Mouse (Mus musculus) intestine, embryonic 14.5 days (tissue): Measurements from ENCODE around the gene Ptchd1. TPM values are rescaled to one million over a fixed set of nuclear protein-coding genes. Genes with fewer than 3 reads are reported as not detected.

Experiments
- ATAC-seq: fragments of 200-750 bp; cut with Nextera tagmentation; replicated peaks from 2 replicates; pipeline ENCODE4 v1.8.0; 2017; ENCODE audit warnings: low read depth, moderate number of reproducible peaks, moderate TSS enrichment, moderate library complexity; ENCODE audit not compliant: low FRiP score, low TSS enrichment
- DNase-seq: peaks from one replicate; pipeline ENCODE4 v3.0.0-alpha.2; 2018; ENCODE audit warnings: low spot score
- H3K27ac ChIP-seq: fragments of 300-500 bp; sonication (generic); 2 replicates; pipeline ENCODE4 v1.5.1; 2014; ENCODE audit warnings: low read depth, mild to moderate bottlenecking, control low read depth
- H3K27me3 ChIP-seq: fragments of 300-500 bp; sonication (generic); replicated peaks from 2 replicates; pipeline ENCODE4 v1.6.1; 2014; ENCODE audit warnings: low read length, control low read depth; ENCODE audit not compliant: control insufficient read depth, insufficient read depth
- H3K36me3 ChIP-seq: fragments of 300-500 bp; sonication (generic); 2 replicates; pipeline ENCODE4 v1.6.1; 2014; ENCODE audit warnings: low read length, control low read depth; ENCODE audit not compliant: control insufficient read depth, insufficient read depth
- H3K4me1 ChIP-seq: fragments of 300-500 bp; sonication (generic); replicated peaks from 2 replicates; pipeline ENCODE4 v1.6.1; 2014; ENCODE audit warnings: low read length, control low read depth, mixed read lengths; ENCODE audit not compliant: control insufficient read depth, insufficient read depth
- H3K4me2 ChIP-seq: fragments of 300-500 bp; sonication (generic); 2 replicates; pipeline ENCODE4 v1.6.1; 2014; ENCODE audit warnings: low read length
- H3K4me3 ChIP-seq: fragments of 300-500 bp; sonication (generic); 2 replicates; pipeline ENCODE4 v1.5.1; 2014; ENCODE audit warnings: low read depth, low read length, control low read depth, mixed read lengths
- H3K9ac ChIP-seq: fragments of 300-500 bp; sonication (generic); 2 replicates; pipeline ENCODE4 v1.6.1; 2014; ENCODE audit warnings: mild to moderate bottlenecking, low read length
- H3K9me3 ChIP-seq: fragments of 300-500 bp; sonication (generic); 2 replicates; pipeline ENCODE4 v1.6.1; 2016; ENCODE audit warnings: low read length, control low read depth; ENCODE audit not compliant: control insufficient read depth
- WGBS: fragments of 180-500 bp; shearing (Covaris S2); extraction: QIAGEN DNeasy Blood & Tissue Kit; methylation state at CpG from one replicate; pipeline ENCODE4 v1.1.7; 2014; 5-methylcytosine and 5-hydroxymethylcytosine counted together
- polyA plus RNA-seq: library from polyadenylated mRNA; unstranded; fragments of >200 nt; fragmentation: Nextera tagmentation; extraction: Ambion mirVana; gene quantifications from 2 replicates; pipeline ENCODE4 v1.2.1, GENCODE M21; 2014

Gene Ptchd1
- polyA plus RNA-seq, 1 experiment from 2014 or later, result 1.1 TPM

DNA sequence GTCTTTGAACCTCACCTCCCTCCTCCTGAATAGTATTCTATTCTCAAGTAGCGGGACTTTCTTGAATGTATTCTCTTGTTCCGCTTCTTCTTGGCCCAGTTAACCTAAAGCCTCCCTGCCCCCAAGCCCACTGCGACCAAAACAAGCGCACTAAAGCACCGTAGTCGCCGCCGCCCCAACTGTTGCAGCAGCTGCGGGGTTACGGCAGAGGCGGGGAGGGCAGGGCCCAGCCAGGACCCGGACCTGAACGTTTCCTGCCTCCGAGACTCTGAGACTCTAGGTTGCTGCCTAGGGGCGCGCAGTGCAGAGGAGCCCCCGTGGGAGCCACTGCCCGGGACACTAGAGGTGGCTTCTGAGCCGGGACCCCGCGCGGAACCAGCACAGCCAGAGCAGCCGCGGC, 1.1 kb downstream of the Ptchd1 start:
- no peaks in the 10 kb centered on the region for H3K36me3 ChIP-seq
- peak; percentile 54 for DNase-seq
- H3K9ac ChIP-seq, result no peak overlapping the region
- 15% methylated on average over 24 of the region's 24 CpGs for WGBS
- H3K27ac ChIP-seq, result no peak overlapping the region
- no peaks in the 10 kb centered on the region for H3K4me1 ChIP-seq
- peaks cover 34% of the 10 kb centered on the region for H3K27me3 ChIP-seq
- H3K4me3 ChIP-seq, result peak overlapping the region; percentile 38
- no peaks in the 10 kb centered on the region for H3K9me3 ChIP-seq
- peak overlapping the region; percentile 74 for H3K4me2 ChIP-seq
- ATAC-seq, result no peak

DNA sequence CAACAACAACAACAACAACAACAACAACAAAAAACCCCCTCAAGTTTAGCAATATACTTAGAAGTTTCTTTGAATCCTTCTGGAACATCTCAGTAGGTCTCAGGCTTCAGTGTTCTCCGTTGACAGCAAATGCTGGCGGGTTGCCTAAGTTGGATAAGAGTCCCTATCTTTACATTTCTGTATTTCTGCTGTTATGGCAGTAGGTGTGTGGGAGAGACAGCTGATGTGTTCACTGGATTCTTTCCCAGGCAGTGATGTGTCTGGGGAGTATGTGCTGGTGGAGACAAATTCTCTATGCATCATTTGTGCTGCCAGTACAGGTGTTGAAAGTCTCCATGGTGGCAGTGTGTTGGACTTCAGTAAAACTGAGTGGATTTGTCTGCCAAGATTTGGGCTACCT, 22.4 kb downstream of the Ptchd1 start:
- Histone ChIP-seq H3K9ac (no peak overlapping the region), H3K4me2 (no peak overlapping the region), H3K36me3 (no peaks in the 10 kb centered on the region), H3K27me3 (no peaks in the 10 kb centered on the region), H3K9me3 (no peaks in the 10 kb centered on the region), H3K4me3 (no peak overlapping the region), H3K4me1 (no peaks in the 10 kb centered on the region), H3K27ac (no peak overlapping the region)
- ATAC-seq, result no peak
- no peak for DNase-seq
- WGBS, result 66% methylated on average over 2 of the region's 2 CpGs

DNA sequence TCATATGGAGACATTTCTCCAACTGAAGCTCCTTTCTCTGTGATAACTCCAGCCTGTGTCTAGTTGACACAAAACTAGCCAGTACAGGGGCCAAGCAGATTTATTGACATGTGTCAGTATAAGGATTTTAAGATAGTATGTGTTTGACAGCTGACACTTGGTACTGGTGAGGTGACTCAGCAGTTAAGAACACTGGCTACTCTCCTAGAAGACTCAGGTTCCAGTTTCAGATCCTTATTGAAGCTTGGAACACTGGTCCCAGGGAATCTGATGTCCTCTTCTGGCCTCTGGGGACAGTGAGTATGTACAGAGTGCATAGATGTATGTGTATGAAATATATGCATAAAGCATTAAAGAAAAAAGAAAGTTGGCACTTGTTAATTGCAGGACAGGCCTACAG, 27.2 kb downstream of the Ptchd1 start:
- Histone ChIP-seq H3K4me1 (no peaks in the 10 kb centered on the region), H3K27ac (no peak overlapping the region), H3K36me3 (no peaks in the 10 kb centered on the region), H3K4me3 (no peak overlapping the region), H3K4me2 (no peak overlapping the region), H3K9me3 (no peaks in the 10 kb centered on the region), H3K9ac (no peak overlapping the region), H3K27me3 (no peaks in the 10 kb centered on the region)
- DNase-seq, result no peak
- ATAC-seq, result no peak

DNA sequence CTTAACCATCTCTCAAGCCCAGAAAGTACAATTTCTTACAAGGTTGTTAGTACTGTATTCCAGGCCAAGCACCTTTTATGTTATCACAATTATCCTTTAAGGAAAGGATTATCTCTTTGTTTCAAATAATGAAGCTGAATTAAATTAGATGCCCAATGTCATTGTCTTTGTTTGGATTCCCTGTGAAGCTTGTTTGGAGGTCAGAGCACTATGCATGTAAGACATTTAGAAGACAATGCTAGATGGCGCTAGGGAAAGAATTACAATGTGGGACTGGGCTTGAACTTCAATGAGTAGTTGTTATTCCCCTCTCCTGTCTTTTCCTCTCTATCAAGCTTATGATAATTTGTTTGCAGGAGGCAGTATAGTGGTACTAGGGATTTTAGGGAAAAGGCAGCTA, 28.9 kb downstream of the Ptchd1 start:
- ATAC-seq, result no peak
- H3K27me3 ChIP-seq, result no peaks in the 10 kb centered on the region
- no peaks in the 10 kb centered on the region for H3K4me1 ChIP-seq
- no peak for DNase-seq
- H3K9me3 ChIP-seq, result no peaks in the 10 kb centered on the region
- H3K36me3 ChIP-seq, result no peaks in the 10 kb centered on the region
- no peak overlapping the region for H3K9ac ChIP-seq
- 50% methylated on average over 1 of the region's 1 CpGs for WGBS
- no peak overlapping the region for H3K27ac ChIP-seq
- H3K4me3 ChIP-seq, result no peak overlapping the region
- no peak overlapping the region for H3K4me2 ChIP-seq

DNA sequence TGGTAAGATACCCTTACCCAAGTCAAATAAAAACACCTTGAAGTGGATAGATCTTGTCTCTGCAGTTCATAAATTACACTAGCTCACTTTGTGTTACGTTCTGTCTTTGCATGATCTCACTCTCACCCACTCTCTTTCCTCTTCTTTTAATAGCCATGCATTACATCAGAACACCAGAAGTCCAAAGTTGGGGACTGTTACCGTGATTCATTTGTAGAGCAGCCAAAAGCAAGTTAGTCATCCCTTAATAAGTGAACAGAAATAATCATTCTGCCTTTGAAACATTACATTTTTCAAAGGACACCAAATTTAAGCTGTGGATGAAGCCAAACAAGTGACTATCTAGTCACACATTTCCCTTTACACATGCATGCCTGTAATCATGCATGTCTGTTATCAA, 31.1 kb downstream of the Ptchd1 start:
- no peaks in the 10 kb centered on the region for H3K36me3 ChIP-seq
- H3K27me3 ChIP-seq, result no peaks in the 10 kb centered on the region
- no peaks in the 10 kb centered on the region for H3K4me1 ChIP-seq
- H3K4me2 ChIP-seq, result no peak overlapping the region
- H3K4me3 ChIP-seq, result no peak overlapping the region
- WGBS, result 65% methylated on average over 2 of the region's 2 CpGs
- ATAC-seq (no peak), DNase-seq (no peak)
- H3K27ac ChIP-seq, result no peak overlapping the region
- H3K9ac ChIP-seq, result no peak overlapping the region
- no peaks in the 10 kb centered on the region for H3K9me3 ChIP-seq

DNA sequence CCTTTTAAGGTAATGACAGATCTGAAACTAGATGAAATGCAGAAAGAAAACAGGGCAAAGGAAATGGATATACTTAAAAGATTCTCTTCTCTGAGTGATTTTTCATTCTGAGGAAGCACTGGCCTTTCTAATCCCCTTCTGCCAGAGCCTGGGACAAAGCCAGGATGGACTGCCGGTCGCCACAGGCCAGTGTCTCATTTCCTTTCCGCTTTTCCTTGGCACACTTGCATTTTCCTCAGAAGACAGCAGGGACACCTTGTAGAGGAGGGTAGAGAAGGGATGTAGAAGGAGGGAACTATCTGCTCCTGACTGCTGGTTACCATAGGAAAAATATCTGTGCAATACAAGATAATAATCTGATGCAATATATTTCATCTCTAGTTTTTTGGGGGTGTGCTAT, 32.1 kb downstream of the Ptchd1 start:
- Histone ChIP-seq H3K4me3 (no peak overlapping the region), H3K27ac (no peak overlapping the region), H3K9me3 (no peaks in the 10 kb centered on the region), H3K4me2 (no peak overlapping the region), H3K9ac (no peak overlapping the region), H3K36me3 (no peaks in the 10 kb centered on the region), H3K4me1 (no peaks in the 10 kb centered on the region), H3K27me3 (no peaks in the 10 kb centered on the region)
- DNase-seq, result no peak
- ATAC-seq, result no peak
- 66% methylated on average over 3 of the region's 3 CpGs for WGBS

DNA sequence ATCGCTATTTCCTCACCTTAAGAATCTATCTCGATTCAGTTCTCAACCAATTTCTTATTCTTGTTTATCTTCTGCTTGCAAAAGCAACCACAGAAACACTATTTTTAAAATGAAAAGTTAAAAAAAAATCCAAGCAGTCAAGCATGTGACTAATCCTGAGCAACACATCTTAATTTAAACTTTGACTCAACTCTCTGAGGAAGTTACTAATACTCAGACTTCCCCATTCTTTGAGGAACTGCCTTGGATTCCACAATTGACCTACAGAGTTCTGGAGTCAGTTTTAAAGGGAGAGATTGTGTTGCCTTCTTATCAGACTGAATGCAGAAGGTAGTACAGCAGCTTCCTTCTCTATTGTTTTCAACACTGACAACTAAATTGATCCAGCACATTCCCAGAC, 39.0 kb downstream of the Ptchd1 start:
- H3K27ac ChIP-seq, result no peak overlapping the region
- no peaks in the 10 kb centered on the region for H3K9me3 ChIP-seq
- no peak overlapping the region for H3K4me2 ChIP-seq
- no peak overlapping the region for H3K9ac ChIP-seq
- 71% methylated on average over 2 of the region's 2 CpGs for WGBS
- H3K27me3 ChIP-seq, result no peaks in the 10 kb centered on the region
- no peak overlapping the region for H3K4me3 ChIP-seq
- H3K36me3 ChIP-seq, result no peaks in the 10 kb centered on the region
- H3K4me1 ChIP-seq, result no peaks in the 10 kb centered on the region
- DNase-seq (no peak), ATAC-seq (no peak)

DNA sequence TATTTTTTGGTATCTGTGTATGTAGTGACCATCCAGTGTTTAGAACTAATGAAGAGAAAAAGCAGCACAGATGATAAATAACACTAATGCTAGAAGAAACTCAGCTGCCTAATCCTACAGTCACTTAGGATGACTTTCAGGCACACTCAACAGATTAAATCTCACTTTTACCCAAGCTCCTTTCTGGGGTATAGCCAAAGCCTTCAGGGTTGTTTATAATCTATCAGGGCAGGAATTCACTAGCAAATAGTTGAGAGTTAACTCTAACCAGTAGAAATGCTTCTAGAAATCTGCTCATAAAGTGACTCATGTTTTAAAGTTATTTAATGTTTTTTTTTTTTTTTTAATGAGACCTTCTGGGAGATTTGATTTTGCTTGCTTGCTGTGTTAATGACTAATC, 43.8 kb downstream of the Ptchd1 start:
- Histone ChIP-seq H3K27me3 (no peaks in the 10 kb centered on the region), H3K36me3 (no peaks in the 10 kb centered on the region), H3K27ac (no peak overlapping the region), H3K9me3 (no peaks in the 10 kb centered on the region), H3K9ac (no peak overlapping the region), H3K4me3 (no peak overlapping the region), H3K4me2 (no peak overlapping the region), H3K4me1 (no peaks in the 10 kb centered on the region)
- no peak for ATAC-seq
- no peak for DNase-seq

DNA sequence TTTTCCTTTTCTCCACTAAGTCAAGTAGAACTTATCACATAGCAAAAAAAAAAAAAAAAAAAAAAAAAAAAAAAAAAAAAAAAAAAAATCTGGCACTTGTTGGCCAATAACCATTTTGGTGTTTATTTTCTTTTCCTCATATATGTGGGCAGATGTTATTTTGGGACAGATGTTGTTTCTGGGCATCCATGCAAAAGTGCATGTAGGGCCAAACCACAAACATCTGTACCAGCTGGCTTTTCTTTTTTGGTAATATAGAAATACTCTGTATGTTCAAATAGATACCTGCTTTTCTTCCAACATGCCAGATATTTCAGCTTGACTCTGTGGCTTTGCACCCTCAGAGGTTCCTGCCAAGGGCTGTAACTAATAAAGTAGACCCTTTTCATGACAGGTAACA, 51.2 kb downstream of the Ptchd1 start:
- DNase-seq (no peak), ATAC-seq (no peak)
- no peaks in the 10 kb centered on the region for H3K27me3 ChIP-seq
- H3K4me3 ChIP-seq, result no peak overlapping the region
- no peak overlapping the region for H3K4me2 ChIP-seq
- H3K4me1 ChIP-seq, result no peaks in the 10 kb centered on the region
- H3K9ac ChIP-seq, result no peak overlapping the region
- no peaks in the 10 kb centered on the region for H3K36me3 ChIP-seq
- H3K9me3 ChIP-seq, result no peaks in the 10 kb centered on the region
- H3K27ac ChIP-seq, result no peak overlapping the region
